Comparison of ENCODE assay signal across 21 mouse cellular contexts in genomic region chrX:141249636-141250035, GRCm38 (mm10).
"Had no signal": no experiment of that assay in that cellular context is flagged by ENCODE, and none has a peak within 500 bp of the region (broad histone marks: within the 10 kb centered on the region; RNA-seq: fewer than 3 reads in every experiment).

No protein-coding gene starts in this region.

- H3K4me3 ChIP-seq: kidney, embryonic 15.5 days; liver, embryonic 12.5 days; liver, embryonic 15.5 days; lung, embryonic 15.5 days; midbrain, embryonic 12.5 days; myocyte; neural tube, embryonic 13.5 days had no signal

- H3K36me3 ChIP-seq: kidney, embryonic 15.5 days; liver, embryonic 12.5 days; liver, embryonic 15.5 days; lung, embryonic 15.5 days; midbrain, embryonic 12.5 days; neural tube, embryonic 13.5 days had no signal

- H3K4me1 ChIP-seq: kidney, embryonic 15.5 days; liver, embryonic 12.5 days; liver, embryonic 15.5 days; lung, embryonic 15.5 days; midbrain, embryonic 12.5 days; neural tube, embryonic 13.5 days had no signal

- ATAC-seq: intestine, embryonic 16.5 days; liver, embryonic 12.5 days; midbrain, embryonic 16.5 days had no signal

- H3K9me3 ChIP-seq: kidney, embryonic 15.5 days; liver, embryonic 12.5 days; liver, embryonic 15.5 days; lung, embryonic 15.5 days; midbrain, embryonic 12.5 days; neural tube, embryonic 13.5 days had no signal

- H3K27ac ChIP-seq: kidney, embryonic 15.5 days; liver, embryonic 12.5 days; liver, embryonic 15.5 days; lung, embryonic 15.5 days; midbrain, embryonic 12.5 days; neural tube, embryonic 13.5 days had no signal

- H3K27me3 ChIP-seq: liver, embryonic 12.5 days; liver, embryonic 15.5 days had no signal

- H3K4me2 ChIP-seq: kidney, embryonic 15.5 days; liver, embryonic 12.5 days; liver, embryonic 15.5 days; lung, embryonic 15.5 days; midbrain, embryonic 12.5 days; neural tube, embryonic 13.5 days had no signal

- H3K9ac ChIP-seq: kidney, embryonic 15.5 days; liver, embryonic 12.5 days; liver, embryonic 15.5 days; lung, embryonic 15.5 days; midbrain, embryonic 12.5 days; neural tube, embryonic 13.5 days had no signal

- DNase-seq: kidney, adult 2 months; kidney, postnatal 10 days; kidney, postnatal 36 days; layer of hippocampus, postnatal 36 days; lung, adult 18-20 months; lung, postnatal 10 days; lung, postnatal 36 days; retina, postnatal 1 day; right cerebral cortex, postnatal 25 days; spleen, adult 18-20 months; thymus, adult 18-20 months; thymus, postnatal 36 days had no signal
